Mouse (Mus musculus) lung, embryonic 15.5 days (tissue): Measurements from ENCODE around the gene Rbfox2. TPM values are rescaled to one million over a fixed set of nuclear protein-coding genes. Genes with fewer than 3 reads are reported as not detected.

Experiments used
- ATAC-seq: fragments of 200-750 bp; cut with Nextera tagmentation; 2 replicates; pipeline ENCODE4 v1.8.0; 2017; ENCODE audit warnings: moderate number of reproducible peaks, borderline replicate concordance; ENCODE audit not compliant: low FRiP score, low TSS enrichment; ENCODE audit errors: extremely low read depth
- H3K27ac ChIP-seq: fragments of 300-500 bp; sonication (generic); 2 replicates; pipeline ENCODE4 v1.5.1; 2015; ENCODE audit warnings: moderate library complexity, mild to moderate bottlenecking, inconsistent platforms
- H3K27me3 ChIP-seq: fragments of 300-500 bp; sonication (generic); 2 replicates; pipeline ENCODE4 v1.6.1; 2015; ENCODE audit warnings: inconsistent platforms
- H3K36me3 ChIP-seq: fragments of 300-500 bp; sonication (generic); 2 replicates; pipeline ENCODE4 v1.6.1; 2015; ENCODE audit warnings: inconsistent platforms
- H3K4me1 ChIP-seq: fragments of 300-500 bp; sonication (generic); 2 replicates; pipeline ENCODE4 v1.6.1; 2015; ENCODE audit warnings: inconsistent platforms
- H3K4me2 ChIP-seq: fragments of 300-500 bp; sonication (generic); 2 replicates; pipeline ENCODE4 v1.6.1; 2015; ENCODE audit warnings: inconsistent platforms, mild to moderate bottlenecking, moderate library complexity
- H3K4me3 ChIP-seq: fragments of 300-500 bp; sonication (generic); 2 replicates; pipeline ENCODE4 v1.5.1; 2015; ENCODE audit warnings: mild to moderate bottlenecking, inconsistent platforms
- H3K9ac ChIP-seq: fragments of 300-500 bp; sonication (generic); 2 replicates; pipeline ENCODE4 v1.6.1; 2015; ENCODE audit warnings: inconsistent platforms
- H3K9me3 ChIP-seq: fragments of 300-500 bp; sonication (generic); 2 replicates; pipeline ENCODE4 v1.6.1; 2016; ENCODE audit warnings: inconsistent platforms
- WGBS: fragments of 180-500 bp; shearing (Covaris S2); methylation state at CpG from one replicate; pipeline ENCODE4 v1.1.7; 2015; 5-methylcytosine and 5-hydroxymethylcytosine counted together
- polyA plus RNA-seq: library from polyadenylated mRNA; unstranded; fragments of >200 nt; fragmentation: Nextera tagmentation; extraction: Ambion mirVana; gene quantifications from 2 replicates; pipeline ENCODE4 v1.2.1, GENCODE M21; 2015

Rbfox2 gene
- polyA plus RNA-seq, 1 experiment from 2014 or later, result 41.8 TPM

DNA sequence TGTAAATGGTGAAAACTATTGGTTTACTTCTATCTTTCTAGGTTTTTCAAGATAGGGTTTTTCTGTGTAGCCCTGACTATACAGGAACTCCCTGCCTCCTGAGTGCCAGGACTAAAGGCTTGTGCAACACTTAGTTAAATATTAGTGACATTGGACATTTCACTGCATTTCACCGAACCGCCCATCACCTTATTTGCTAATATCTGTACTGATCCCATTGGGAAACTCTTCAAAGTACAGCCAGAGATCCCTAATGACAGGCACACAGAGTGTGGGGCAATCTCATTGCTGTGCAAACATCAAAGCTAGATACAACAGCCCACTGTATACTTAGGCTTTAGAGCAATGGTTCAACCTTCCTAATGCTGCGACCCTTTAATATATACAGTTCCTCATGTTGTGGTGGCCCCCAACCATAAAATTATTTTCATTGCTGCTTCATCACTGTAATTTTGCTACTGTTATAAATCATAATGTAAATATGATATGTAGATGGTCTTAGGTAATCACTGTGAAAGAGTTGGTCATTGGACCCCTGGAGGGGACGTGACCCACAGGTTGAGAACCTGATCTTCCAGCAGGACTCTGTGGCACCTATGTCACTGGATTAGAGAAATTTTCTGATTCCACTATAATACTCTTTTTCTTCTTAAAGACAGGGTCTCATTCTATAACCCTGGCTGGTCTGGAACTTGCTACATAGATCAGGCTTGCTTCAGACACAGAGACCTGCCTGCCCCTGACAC lies 182.3 kb downstream of the Rbfox2 start:
- no peak overlapping the region for H3K27ac ChIP-seq
- H3K4me2 ChIP-seq, result no peak overlapping the region
- no peaks in the 10 kb centered on the region for H3K27me3 ChIP-seq
- H3K36me3 ChIP-seq, result 0 out of 2 replicates have a peak, but pooled peaks cover 11% of the 10 kb centered on the region
- H3K4me1 ChIP-seq, result peaks cover 6% of the 10 kb centered on the region; the same call in 1 of the 2 replicates
- no peaks in the 10 kb centered on the region for H3K9me3 ChIP-seq
- H3K4me3 ChIP-seq, result no peak overlapping the region
- ATAC-seq, result no peak
- WGBS, result 80% methylated on average over 4 of the region's 4 CpGs
- H3K9ac ChIP-seq, result no peak overlapping the region

DNA sequence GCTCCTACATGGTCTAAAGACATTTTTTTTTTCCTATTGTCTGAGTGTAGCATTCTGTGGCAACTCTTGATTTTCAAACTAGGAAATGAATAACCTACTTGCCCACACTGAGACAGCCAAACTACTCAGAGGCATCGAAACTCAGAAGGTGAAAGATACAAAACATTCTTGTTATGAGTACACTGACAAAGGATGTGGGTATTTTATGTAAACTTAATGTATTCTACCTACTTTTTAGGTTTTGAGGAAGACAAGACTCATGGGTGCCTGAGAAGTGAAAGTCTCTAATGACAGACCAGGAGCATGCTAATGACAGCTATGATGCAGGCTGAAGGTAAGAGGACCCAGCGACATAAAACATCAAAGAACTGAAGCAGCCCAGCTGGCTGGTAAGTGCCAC lies 184.0 kb downstream of the Rbfox2 start:
- H3K27me3 ChIP-seq, result no peaks in the 10 kb centered on the region
- no peak overlapping the region for H3K27ac ChIP-seq
- H3K9ac ChIP-seq, result no peak overlapping the region
- H3K4me1 ChIP-seq, result peaks cover 6% of the 10 kb centered on the region; the same call in 1 of the 2 replicates
- H3K4me3 ChIP-seq, result no peak overlapping the region
- WGBS, result 68% methylated on average over 2 of the region's 2 CpGs
- H3K36me3 ChIP-seq, result 0 out of 2 replicates have a peak, but pooled peaks cover under 1% of the 10 kb centered on the region
- ATAC-seq, result no peak
- H3K4me2 ChIP-seq, result no peak overlapping the region
- no peaks in the 10 kb centered on the region for H3K9me3 ChIP-seq

DNA sequence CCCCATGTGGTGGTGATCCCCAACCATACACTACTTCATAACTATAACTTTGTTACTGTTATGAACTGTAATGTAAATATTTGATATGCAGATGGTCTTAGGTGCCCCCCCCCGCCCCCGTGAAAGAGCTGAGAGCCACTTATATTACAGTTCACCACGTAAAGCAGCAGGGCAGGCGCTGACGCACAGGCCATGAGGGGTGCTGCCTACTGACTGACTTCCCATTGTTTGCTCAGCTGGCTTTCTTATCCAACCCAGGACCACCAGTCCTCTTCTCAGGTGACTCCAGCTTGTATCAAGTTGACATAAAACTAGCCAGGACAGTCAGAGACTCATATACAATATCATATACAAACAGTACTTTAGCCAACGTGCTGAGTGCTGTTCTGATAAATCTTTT lies 184.6 kb downstream of the Rbfox2 start:
- Histone ChIP-seq H3K4me3 (no peak overlapping the region), H3K27me3 (no peaks in the 10 kb centered on the region), H3K27ac (no peak overlapping the region), H3K4me1 (peaks cover 6% of the 10 kb centered on the region; the same call in 1 of the 2 replicates), H3K4me2 (no peak overlapping the region), H3K9ac (no peak overlapping the region), H3K36me3 (no peaks in the 10 kb centered on the region), H3K9me3 (no peaks in the 10 kb centered on the region)
- 36% methylated on average over 6 of the region's 6 CpGs for WGBS
- ATAC-seq, result no peak

DNA sequence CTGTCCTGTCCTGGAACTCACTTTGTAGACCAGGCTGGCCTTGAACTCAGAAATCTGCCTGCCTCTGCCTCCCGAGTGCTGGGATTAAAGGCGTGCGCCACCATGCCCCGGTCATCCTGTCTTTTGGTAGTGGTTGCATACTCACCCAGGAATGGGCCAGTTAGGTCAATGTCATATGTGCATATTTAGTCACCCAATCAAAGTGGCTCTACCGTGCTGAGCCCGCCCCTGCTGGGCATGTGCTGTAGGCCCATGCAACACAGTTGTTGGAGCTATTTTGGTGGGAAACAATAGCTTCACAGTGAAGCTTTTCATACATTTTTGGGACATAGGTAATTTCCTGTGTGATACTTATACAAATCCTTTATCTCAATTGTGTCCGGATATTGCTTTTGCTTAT lies 187.1 kb downstream of the Rbfox2 start:
- WGBS, result 95% methylated on average over 7 of the region's 7 CpGs
- Histone ChIP-seq H3K27ac (no peak overlapping the region), H3K4me2 (no peak overlapping the region), H3K9ac (no peak overlapping the region), H3K36me3 (no peaks in the 10 kb centered on the region), H3K4me1 (peaks cover 6% of the 10 kb centered on the region; the same call in 1 of the 2 replicates), H3K27me3 (no peaks in the 10 kb centered on the region), H3K9me3 (no peaks in the 10 kb centered on the region), H3K4me3 (no peak overlapping the region)
- no peak for ATAC-seq

DNA sequence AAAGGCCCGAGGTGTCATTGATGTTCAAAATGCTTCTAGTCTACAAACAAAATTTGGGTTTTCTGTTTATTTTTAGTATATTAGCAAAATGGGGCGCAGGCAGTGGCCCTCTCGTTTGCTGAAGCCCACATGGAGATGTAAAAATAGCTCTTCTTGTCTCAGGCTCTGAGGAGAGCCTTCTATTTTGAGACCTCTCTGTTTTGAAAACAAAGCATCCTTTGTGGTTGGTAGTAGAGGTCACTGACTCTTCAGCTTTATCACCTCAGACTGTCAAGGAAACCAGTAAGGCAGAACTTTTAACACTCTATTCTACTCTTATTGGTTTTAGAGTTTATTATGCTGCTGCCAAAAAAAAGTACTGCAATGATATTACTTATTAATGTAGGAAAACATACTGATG lies 189.6 kb downstream of the Rbfox2 start:
- Histone ChIP-seq H3K4me3 (no peak overlapping the region), H3K9ac (no peak overlapping the region), H3K4me1 (peaks cover 2% of the 10 kb centered on the region; the same call in 1 of the 2 replicates), H3K27ac (no peak overlapping the region), H3K27me3 (no peaks in the 10 kb centered on the region), H3K9me3 (no peaks in the 10 kb centered on the region), H3K36me3 (peaks cover 16% of the 10 kb centered on the region), H3K4me2 (no peak overlapping the region)
- 39% methylated on average over 3 of the region's 3 CpGs for WGBS
- no peak for ATAC-seq

DNA sequence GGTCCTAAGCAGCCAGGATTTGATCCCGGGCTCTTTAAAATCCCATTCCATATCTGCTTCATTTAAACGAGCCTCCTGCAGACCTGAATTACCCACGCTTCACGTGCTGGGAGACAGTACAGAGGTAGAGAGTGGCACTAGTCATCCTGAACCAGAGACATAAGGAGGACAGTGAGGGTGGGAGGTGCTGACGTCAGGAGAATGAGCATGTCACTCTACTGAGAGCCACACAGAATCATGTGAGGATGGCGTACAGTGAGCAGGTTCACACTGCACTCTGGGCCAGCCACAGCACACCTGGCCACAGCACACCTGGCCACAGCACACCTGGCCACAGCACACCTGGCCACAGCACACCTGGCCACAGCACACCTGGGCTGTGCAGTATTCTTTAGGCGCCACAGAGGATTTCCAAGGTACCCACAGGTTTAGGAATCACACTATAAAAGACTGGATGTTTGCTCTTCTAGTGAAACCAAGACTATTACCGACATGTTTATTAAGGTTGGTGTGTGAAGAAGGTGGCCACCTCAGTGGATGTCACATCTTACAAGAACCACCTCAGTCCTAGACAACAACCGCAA lies 190.6 kb downstream of the Rbfox2 start:
- Histone ChIP-seq H3K27ac (no peak overlapping the region), H3K9ac (no peak overlapping the region)

DNA sequence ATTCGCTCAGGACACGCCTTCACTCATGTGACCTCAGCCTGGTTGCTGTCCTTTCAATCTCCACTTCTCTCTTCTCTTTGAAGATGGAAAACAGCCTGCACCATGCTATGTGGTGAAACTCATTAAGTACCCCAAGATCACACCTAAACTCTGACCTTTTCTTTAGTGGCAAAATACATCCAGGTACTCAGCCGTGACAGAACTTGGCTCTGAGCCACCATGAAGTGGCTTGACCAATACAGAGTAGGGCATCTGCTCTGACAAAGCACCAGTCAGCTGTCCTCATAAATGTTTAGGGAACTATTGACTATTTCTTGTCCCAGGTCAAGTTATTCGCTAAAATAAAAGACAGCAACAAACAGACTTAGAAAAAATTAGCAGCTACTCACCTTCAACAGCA lies 191.3 kb downstream of the Rbfox2 start:
- Histone ChIP-seq H3K36me3 (peaks cover 16% of the 10 kb centered on the region), H3K27ac (no peak overlapping the region)
- WGBS, result 74% methylated on average over 4 of the region's 4 CpGs

More for the DNA sequence above, 190.6 kb downstream of the Rbfox2 start:
- Histone ChIP-seq H3K4me1 (no peaks in the 10 kb centered on the region), H3K36me3 (peaks cover 16% of the 10 kb centered on the region), H3K27me3 (no peaks in the 10 kb centered on the region), H3K4me2 (no peak overlapping the region), H3K4me3 (no peak overlapping the region), H3K9me3 (no peaks in the 10 kb centered on the region)
- ATAC-seq, result no peak
- 83% methylated on average over 9 of the region's 9 CpGs for WGBS

DNA sequence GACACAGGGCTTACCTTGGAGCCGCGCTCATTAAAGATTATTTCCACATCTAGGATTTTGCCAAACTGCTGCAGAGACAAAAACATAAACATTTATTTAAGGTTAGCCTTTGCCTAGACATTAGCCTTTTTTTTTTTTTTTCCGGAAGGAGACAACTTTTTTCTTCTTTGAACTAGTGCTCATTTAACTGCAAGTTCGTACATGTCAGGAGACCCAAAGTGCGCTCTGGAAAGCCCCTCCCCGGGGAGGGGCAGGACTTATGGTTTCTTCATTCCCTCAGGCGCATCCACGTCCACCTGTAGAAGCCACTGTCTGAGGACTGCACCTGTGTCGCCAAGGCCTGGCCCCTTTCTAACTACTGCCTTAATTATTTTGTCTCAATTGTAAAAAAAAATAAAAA lies 193.2 kb downstream of the Rbfox2 start:
- Histone ChIP-seq H3K9me3 (no peaks in the 10 kb centered on the region), H3K36me3 (peaks cover 22% of the 10 kb centered on the region), H3K27me3 (no peaks in the 10 kb centered on the region), H3K4me2 (no peak overlapping the region), H3K27ac (no peak overlapping the region), H3K4me1 (no peaks in the 10 kb centered on the region), H3K4me3 (no peak overlapping the region), H3K9ac (no peak overlapping the region)
- ATAC-seq, result no peak
- 83% methylated on average over 9 of the region's 9 CpGs for WGBS

More for the DNA sequence above, 191.3 kb downstream of the Rbfox2 start:
- no peaks in the 10 kb centered on the region for H3K9me3 ChIP-seq
- no peaks in the 10 kb centered on the region for H3K4me1 ChIP-seq
- H3K4me2 ChIP-seq, result no peak overlapping the region
- no peak overlapping the region for H3K4me3 ChIP-seq
- no peaks in the 10 kb centered on the region for H3K27me3 ChIP-seq
- no peak overlapping the region for H3K9ac ChIP-seq
- no peak for ATAC-seq

DNA sequence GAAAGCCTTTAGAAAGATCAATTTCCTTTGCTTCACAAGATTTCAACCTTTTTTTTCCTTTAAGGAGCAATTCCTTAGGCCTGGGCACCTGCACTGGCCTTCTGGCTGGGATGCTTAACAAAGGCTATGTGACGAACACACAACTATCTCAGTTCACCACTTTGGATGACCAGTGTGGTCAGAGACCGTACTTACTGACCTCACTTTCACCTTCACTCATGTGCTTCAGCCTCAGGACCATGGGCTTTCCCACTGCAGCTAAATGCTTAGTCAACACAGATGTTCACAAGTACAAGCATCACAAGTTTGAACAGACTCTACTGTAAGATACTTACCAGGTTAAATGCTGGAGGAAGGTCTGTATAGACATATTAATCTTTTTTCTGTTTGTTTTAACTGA lies 194.4 kb downstream of the Rbfox2 start:
- H3K36me3 ChIP-seq, result peaks cover 22% of the 10 kb centered on the region
- H3K4me3 ChIP-seq, result no peak overlapping the region
- H3K27ac ChIP-seq, result no peak overlapping the region
- H3K4me2 ChIP-seq, result no peak overlapping the region
- ATAC-seq, result no peak
- H3K27me3 ChIP-seq, result no peaks in the 10 kb centered on the region
- H3K9me3 ChIP-seq, result no peaks in the 10 kb centered on the region
- WGBS, result 68% methylated on average over 2 of the region's 2 CpGs
- no peak overlapping the region for H3K9ac ChIP-seq
- H3K4me1 ChIP-seq, result no peaks in the 10 kb centered on the region

DNA sequence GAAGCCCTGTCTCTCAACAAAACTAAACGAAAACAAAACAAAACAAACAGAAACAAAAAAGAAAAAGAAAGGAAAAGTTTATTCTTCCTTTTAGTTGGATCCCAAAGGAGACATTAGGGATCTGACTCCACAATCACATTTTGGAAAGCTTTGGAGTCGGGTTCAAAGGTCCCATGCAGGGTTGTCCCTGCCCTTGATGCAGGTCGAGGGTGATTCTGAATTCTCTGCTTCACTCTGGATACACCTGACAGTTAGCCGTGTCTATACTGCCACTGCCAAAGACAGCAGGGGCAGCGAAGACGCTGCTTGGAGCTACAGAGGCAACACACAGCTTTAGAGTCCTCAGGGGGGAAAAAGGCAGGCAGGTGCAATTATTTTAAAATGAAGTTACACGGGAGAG lies 194.9 kb downstream of the Rbfox2 start:
- Histone ChIP-seq H3K27ac (no peak overlapping the region), H3K4me2 (no peak overlapping the region), H3K4me1 (no peaks in the 10 kb centered on the region), H3K4me3 (no peak overlapping the region), H3K27me3 (no peaks in the 10 kb centered on the region), H3K36me3 (peaks cover 22% of the 10 kb centered on the region), H3K9me3 (no peaks in the 10 kb centered on the region), H3K9ac (no peak overlapping the region)
- ATAC-seq, result no peak
- WGBS, result 77% methylated on average over 7 of the region's 7 CpGs

DNA sequence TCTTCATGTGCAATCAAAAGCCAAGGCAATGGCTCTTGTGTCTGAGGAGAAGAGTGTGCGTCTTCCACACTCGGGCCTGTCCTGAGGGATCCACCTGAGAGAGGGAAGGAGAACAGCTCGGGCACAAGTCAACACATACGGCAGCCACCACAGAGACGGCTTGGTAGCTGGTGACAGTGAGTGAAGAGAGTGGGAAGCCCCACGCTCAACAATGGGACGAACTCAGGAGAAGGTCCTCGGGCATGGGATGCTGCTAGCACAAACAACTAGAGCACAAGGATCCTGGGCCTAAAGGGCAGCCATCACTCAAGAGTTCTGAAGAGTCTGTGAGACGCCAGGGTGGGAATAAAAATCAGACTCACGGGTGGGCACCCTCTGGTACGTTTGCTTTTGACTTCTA lies 196.4 kb downstream of the Rbfox2 start:
- Histone ChIP-seq H3K36me3 (peaks cover 22% of the 10 kb centered on the region), H3K27ac (no peak overlapping the region), H3K4me2 (no peak overlapping the region), H3K27me3 (no peaks in the 10 kb centered on the region), H3K9me3 (no peaks in the 10 kb centered on the region), H3K9ac (no peak overlapping the region), H3K4me1 (no peaks in the 10 kb centered on the region), H3K4me3 (no peak overlapping the region)
- WGBS, result 65% methylated on average over 11 of the region's 11 CpGs
- no peak for ATAC-seq

DNA sequence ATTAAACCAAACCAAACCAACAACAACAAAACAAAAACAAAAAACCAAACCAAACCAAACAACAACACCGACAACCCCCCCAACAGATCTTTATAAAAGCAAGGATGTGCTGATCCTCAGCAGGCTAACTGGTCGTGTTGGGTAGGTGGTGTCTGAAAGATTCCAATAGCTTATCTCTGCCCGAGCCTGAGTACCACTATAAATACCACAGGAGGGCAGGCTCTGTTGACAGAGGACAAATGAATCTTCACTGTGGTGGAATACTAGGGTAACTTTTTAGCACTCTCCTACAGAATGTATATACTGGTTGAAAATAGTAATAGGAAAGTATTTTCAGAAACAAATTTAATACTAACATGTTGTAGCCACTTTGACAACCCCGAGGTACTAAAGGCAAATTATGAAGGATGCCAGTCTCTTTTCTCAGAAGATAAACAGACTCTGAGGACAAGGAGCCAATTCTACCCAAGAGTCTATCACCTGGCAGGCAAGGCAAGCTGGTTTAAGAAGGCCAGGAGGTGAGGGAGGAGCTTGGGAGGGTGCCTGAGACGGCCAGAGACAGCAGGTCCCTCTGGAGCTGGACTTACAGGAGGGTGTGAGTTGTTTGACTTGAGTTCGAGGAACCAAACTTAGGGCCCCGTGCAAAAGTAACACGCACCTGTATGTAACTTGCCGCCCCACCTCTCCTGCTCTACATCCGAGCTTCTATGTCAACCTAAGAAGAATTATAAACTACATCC lies 199.5 kb downstream of the Rbfox2 start:
- Histone ChIP-seq H3K9me3 (no peaks in the 10 kb centered on the region), H3K27ac (no peak overlapping the region), H3K4me3 (no peak overlapping the region), H3K27me3 (no peaks in the 10 kb centered on the region), H3K4me2 (no peak overlapping the region), H3K4me1 (peaks cover 8% of the 10 kb centered on the region), H3K36me3 (peaks cover 9% of the 10 kb centered on the region), H3K9ac (no peak overlapping the region)
- WGBS, result 73% methylated on average over 10 of the region's 10 CpGs
- no peak for ATAC-seq
